Mouse (Mus musculus) monocyte, adult 5-6 weeks (primary cell): ENCODE measurements around the gene Tsku. TPM values are rescaled to one million over a fixed set of nuclear protein-coding genes. Genes with fewer than 3 reads are reported as not detected.

Experiments
- ATAC-seq: fragments of 153-309, 156-312 bp; replicated peaks from 2 replicates; pipeline ENCODE4 v1.8.0; 2017; ENCODE audit warnings: mild to moderate bottlenecking; ENCODE audit not compliant: low TSS enrichment, insufficient number of reproducible peaks, severe bottlenecking, poor library complexity, low FRiP score
- total RNA-seq: library from RNA; stranded (forward); fragments of 200-1000, 200-491, 200-594 nt; gene quantifications from 3 replicates; pipeline ENCODE4 v1.2.3, GENCODE M21; 2017

Gene Tsku
- total RNA-seq, 1 experiment from 2014 or later: not detected

DNA sequence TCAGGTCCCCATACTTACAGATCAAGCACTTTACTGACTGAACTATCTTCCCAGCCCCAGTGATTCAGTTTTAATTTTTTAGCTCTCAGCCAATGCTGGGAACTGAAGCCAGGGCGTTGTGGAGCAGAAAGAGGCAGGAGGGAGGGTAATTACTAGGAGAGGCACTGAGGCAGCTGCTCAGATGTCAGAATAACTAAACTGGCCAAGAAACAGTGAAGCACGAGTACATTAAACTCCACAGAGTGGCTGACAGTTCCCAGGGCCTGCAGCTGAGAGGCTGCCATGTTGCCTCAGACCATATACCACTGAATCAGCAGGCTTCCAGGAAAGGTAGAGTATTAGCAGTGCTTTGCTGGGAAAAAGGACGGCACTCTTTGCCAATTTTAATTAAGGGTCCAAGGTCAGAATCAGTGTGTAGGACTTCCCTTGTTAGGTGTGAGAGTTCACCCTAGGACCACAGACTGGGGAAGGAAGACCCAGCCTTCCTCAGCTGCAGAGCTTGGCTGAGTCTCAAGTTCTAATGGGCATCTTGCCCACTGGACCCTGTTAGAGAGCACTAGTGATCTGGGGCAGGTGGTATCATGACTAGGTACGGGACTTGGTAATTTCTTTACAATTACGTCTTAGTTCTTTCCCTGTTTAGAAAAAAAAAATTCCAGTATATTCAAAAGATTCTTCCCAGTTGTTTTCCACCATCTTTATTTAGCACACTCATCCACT lies 28.3 kb downstream of the Tsku start:
- ATAC-seq: no peak

GRCm38 (mm10) chr7:98331932-98332331 lies 29.2 kb downstream of the Tsku start:
- no peak for ATAC-seq

DNA sequence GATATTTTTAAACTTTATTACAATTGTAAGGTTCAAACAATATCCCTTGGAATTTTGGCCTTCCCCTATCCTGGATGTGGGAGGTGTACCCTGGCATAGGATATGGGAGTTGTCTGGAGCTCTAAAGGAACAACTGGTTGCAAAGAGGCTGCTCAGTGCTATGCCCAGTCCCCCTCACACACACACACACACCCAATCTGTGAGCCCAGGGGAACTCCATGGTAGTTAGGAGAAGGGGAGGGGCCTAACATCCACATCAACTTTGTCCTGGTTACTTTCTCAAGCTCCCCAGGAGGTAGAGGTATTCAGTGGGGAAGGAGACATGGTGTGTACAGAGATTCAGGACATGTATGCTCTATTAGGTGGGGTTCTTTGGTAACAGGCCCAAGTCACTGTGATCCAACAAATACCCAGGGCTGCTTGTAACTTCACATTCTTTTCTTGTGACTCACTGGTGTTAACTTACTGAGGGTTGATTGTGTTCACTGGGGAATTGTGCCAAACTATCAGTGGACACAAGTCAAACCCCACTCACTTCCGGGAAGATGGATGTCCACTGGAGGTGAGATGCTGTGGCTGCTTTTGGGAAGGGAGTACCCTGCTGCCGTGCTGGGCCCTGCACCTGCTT lies 30.6 kb downstream of the Tsku start:
- ATAC-seq: no peak

DNA sequence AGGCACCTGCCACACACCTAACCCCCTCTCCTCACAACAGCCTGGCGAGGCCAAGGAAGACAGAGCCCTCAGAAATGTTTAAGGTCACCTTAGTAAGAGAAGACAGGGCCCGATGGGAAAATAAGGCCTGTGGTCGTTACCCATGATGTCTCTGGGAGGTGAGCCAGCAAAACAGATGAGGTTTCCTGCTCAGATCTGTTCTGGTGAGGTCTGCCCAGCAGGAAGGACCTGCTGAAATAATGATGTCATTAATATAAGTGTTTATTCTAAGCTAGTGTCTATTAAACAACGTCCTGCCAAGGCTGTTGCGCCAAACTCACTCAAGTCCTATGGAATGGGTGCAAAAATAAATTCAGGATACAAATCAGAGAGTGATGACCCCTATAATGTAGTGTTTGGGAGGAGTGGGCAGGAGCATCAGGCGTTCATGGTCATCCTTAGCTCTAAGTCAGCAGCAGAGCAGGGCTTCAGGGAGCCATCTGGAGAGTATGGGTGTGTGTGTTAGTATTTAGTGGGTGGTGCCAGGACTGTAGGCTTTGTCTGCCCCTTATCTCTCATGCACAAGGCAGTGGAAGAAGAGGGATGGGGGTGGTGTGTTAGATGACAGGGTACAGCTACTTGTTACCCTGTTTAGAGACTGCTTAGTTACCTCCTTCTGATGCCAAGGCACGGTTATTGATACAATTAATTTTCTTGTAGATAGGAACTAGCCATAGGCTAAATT lies 31.3 kb downstream of the Tsku start:
- no peak for ATAC-seq

- ATAC-seq: 0 out of 2 replicates have a peak, but pooled peaks have one; percentile 28
Measured at GRCm38 (mm10) chr7:98328311-98328710, 32.8 kb downstream of the Tsku start.

GRCm38 (mm10) chr7:98326051-98326450 lies 35.1 kb downstream of the Tsku start:
- ATAC-seq: no peak

DNA sequence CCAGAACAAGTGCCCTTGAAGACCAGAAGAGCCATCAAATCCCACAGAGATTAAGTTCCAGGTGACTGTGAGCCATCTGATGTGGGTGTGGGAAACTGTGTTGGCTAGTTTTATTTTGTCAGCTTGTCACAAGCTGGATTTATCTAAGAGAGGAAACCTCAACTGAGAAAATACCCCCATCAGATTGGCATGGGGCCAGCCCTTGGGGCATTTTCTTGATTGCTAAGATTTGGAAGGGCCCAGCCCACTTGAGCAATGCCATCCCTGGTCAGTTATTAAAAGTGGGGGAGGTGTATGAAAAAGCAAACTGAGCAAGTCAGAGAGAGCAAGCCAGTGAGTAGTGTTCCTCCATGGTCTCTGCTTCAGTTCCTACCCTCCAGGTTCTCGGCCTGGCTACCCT lies 36.9 kb downstream of the Tsku start:
- no peak for ATAC-seq

- no peak for ATAC-seq
Measured at GRCm38 (mm10) chr7:98323288-98324019, 37.7 kb downstream of the Tsku start.

DNA sequence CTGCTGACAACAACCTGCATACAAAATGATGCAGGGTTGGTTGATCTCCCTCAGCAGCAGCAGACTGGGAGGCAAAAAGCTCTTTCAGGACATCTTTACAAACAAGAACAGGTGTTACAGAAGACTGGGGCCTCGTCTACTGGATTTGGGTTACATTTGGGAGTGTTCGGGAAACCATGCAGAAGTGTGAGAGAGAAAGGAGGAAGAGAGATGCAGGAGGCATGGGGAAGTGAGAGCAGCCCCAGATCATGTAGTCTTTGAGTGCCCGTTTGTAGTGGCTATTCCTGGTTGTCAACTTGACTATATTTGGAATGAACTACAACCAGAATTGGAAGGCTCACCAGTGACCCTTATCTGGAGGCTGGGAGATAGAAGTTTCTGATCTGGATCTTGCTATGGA lies 38.7 kb downstream of the Tsku start:
- ATAC-seq: 0 out of 2 replicates have a peak, but pooled peaks have one; percentile 50

DNA sequence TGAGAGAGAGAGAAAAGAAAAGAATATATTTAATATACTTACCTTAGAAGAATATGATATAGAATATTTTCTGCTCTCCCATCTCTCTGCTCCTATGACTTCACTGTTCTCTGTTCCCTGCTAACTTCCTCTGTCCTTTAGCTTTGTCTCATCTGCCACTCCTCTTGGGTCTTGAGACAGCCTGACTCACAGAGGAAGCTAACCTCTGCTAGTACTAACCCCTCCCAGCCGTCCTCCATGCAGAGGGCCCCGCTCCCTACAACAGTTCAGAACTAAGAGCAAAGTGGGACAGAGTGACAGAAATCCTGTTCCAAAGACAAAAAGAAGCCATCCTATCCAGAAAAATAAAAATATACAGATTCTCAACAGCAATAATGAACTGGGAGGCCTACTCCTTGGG lies 40.0 kb downstream of the Tsku start, which contains the start of gene Acer3:
TSS of gene Acer3 (minus strand) at position 126 of the 400 bp plus-strand sequence.
- ATAC-seq: peak; percentile 88

DNA sequence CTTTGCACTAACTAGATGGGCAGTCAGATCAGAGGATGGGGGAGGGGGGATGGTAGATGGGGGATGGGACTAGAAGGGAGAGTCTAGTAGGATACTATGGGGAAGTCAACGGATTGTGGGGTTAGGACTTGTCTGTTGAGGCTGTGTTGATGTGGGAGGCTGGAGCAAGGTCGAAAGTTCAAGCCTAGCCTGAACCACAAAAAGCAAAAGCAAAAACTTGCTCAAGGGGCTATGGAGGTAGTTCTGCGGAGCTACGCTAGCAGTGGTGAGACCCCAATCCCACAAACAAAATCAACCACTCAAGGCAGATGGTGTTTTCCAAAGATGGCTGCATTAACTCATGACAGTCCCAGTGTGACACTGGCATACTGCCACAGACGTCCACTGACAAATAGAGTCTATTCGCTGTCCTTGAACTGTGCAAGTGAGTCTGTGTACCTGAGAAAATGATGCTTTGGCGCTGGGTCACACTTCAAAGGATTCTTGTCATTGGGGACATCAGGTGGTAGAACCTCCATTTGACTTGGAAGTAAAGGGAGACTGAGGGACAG lies 41.0 kb downstream of the Tsku start:
- ATAC-seq: no peak

GRCm38 (mm10) chr7:98316568-98316967 lies 44.6 kb downstream of the Tsku start:
- ATAC-seq: peak; percentile 72

GRCm38 (mm10) chr7:98315087-98315486 lies 46.0 kb downstream of the Tsku start:
- ATAC-seq: no peak

GRCm38 (mm10) chr7:98312185-98312920 lies 48.8 kb downstream of the Tsku start:
- ATAC-seq: no peak

DNA sequence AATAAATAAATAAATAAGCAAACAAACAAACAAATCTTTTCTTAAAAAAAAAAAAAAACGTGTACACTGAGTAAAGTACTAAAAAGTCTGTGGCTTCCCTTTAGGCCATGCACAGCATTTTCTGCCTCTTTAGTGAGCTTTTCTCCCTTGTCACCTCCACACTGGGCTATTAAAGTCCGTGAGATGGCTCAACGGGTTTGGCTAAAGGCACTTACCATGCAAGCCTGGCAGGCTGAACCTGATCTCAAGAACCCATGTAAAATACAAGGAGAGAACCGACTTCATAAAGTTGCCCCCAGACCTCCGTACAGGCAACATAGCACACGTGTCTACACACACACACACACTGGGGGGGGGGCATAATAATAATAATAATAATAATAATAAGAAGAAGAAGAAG lies 50.9 kb downstream of the Tsku start:
- no peak for ATAC-seq

- ATAC-seq: peak; percentile 99
Measured at GRCm38 (mm10) chr7:98309219-98310030, 51.7 kb downstream of the Tsku start.

GRCm38 (mm10) chr7:98308607-98309218 lies 52.4 kb downstream of the Tsku start:
- ATAC-seq: 0 out of 2 replicates have a peak, but pooled peaks have one; percentile 23
